Mouse (Mus musculus) cerebral cortex, adult 2 months (tissue): ENCODE measurements around the gene Sox13.

Experiments used
- WGBS: fragments of 180-500 bp; shearing (Covaris S2); methylation state at CpG from one replicate; pipeline ENCODE4 v1.1.7; 2018; 5-methylcytosine and 5-hydroxymethylcytosine counted together

The Sox13 gene

GRCm38 (mm10) chr1:133424547-133425140 is 467 bp upstream of the Sox13 start:
- 74% methylated on average over 4 of the region's 4 CpGs for WGBS

DNA sequence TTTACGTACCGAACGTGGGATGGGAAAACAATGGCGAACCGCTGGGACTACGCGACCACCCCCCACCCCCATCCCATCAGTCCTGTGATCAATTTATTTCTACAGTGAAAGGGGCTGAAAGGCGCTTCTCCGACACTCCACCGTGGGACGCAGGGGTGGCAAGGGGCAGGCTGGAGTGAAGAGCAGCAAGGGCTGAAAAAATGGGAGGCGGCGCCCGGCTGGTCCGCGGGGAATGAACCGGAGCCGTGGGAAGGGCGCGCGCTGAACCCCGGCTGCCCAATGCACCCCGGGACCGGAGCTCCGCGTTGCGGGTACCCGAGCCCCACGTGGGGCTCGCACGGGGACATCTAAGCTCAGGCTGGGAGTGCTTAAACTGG is 1.0 kb downstream of the Sox13 start:
- WGBS, result 2% methylated on average over 31 of the region's 31 CpGs

- 2% methylated on average over 29 of the region's 29 CpGs for WGBS
These were observed 1.5 kb downstream of the Sox13 start for GRCm38 (mm10) chr1:133422615-133423161.

- 51% methylated on average over 16 of the region's 16 CpGs for WGBS
These were observed 2.1 kb downstream of the Sox13 start for GRCm38 (mm10) chr1:133421975-133422570.

GRCm38 (mm10) chr1:133421061-133421460 is 3.1 kb downstream of the Sox13 start:
- 69% methylated on average over 2 of the region's 2 CpGs for WGBS

DNA sequence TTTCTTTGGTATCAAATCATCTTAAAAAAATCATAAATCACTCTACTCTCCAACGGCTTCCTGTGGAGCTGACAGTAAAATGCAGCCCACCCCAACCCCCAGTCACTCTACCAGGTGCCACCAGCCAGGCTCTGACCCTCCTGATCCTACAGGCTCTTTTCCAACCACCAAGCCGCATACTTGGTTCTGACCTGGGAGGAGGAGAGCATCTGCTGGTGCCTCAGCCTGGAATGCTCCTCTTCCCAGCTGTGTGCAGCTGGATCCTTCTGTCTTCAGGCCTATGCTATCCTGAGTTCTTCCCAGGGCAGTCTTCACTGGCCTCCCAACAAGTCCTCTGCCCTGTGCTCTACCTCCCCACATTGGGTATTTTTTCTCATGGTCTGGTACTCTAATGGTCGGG is 3.7 kb downstream of the Sox13 start:
- WGBS, result 76% methylated on average over 3 of the region's 3 CpGs

GRCm38 (mm10) chr1:133419178-133419834 is 4.9 kb downstream of the Sox13 start:
- 78% methylated on average over 3 of the region's 3 CpGs for WGBS

- 41% methylated on average over 28 of the region's 28 CpGs for whole genome bisulfite sequencing
These were observed 5.9 kb downstream of the Sox13 start for GRCm38 (mm10) chr1:133418164-133418800.

DNA sequence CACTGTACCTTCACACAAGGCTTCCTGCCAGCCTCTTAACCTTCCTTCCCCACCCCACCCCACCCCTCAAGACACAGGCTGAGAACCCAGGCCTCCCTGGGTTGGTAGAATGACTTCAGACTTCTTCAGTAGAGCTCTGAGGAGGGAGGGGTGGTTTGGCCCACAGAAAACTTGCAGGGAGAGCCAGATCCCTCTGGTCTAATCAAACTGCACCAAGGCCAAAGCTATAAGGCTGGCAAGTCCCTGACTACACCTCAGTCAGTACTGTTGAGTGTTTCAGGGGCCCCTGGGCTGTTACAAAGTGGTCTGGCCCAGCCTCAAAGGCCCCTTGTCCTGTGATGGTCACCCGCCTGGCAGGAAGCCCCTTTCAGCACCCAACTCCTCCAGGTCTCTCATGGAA is 6.6 kb downstream of the Sox13 start:
- WGBS, result 79% methylated on average over 1 of the region's 1 CpGs

DNA sequence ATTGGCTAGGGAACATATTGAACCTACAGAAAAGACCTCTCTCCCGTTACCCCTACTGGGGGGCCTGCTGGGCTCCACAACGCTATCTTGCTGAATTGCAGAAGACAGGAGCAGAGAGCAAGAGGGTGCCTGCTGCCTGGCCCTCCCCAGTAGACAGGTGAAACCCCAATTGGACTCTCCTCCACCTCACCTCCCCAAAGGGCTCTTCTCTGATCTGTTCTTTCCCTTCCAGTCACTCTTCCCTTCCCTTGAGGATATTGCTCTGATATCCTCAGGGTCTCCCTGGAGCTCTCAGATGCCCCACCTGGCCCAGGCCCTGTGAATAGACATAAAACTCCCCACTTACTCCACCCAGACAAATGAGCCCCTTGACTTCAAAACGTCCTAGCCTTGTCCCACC is 7.1 kb downstream of the Sox13 start:
- 81% methylated on average over 3 of the region's 3 CpGs for WGBS

- 86% methylated on average over 7 of the region's 7 CpGs for WGBS
These were observed 7.7 kb downstream of the Sox13 start for GRCm38 (mm10) chr1:133416472-133416871.

DNA sequence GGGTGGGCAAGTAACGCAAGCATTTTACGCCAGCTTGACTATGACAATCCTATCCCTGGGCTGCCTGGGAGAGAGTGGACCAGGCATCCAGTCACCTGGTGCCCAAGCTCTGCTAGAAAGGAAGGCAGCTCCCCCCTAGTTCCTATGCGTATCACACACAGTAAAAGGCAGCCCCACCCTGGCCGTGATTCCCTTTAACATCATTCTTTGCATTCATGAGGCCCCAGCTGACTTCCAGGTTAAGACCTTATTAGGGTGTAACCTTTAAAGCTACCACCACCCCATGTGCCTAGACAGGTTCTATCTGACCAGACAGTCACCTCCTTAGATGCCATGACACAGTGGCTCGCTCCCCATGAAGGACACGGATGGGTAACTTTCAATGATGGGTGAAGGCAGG is 8.7 kb downstream of the Sox13 start:
- WGBS, result 78% methylated on average over 6 of the region's 6 CpGs

DNA sequence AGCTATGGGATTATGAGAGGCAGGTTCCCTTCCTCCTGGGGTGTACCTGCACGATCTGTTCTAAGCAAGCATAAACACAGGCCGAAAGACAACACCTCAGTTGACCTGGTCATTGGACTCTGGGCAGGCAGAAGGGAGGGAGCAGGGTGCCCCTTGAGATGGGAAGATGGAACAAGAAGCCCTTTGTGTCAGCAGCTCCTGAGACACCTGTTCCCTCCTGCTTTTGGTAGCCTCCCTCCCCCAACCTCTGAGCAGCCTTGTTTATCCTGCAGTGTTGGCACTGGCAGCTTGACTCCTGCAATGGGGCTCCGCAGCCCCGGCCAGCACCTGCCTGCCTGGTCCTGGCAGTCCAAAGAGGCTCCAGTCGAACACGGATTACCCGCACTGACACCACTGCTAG is 9.1 kb downstream of the Sox13 start:
- 72% methylated on average over 7 of the region's 7 CpGs for WGBS

GRCm38 (mm10) chr1:133412941-133413340 is 11.2 kb downstream of the Sox13 start:
- 75% methylated on average over 9 of the region's 9 CpGs for WGBS

DNA sequence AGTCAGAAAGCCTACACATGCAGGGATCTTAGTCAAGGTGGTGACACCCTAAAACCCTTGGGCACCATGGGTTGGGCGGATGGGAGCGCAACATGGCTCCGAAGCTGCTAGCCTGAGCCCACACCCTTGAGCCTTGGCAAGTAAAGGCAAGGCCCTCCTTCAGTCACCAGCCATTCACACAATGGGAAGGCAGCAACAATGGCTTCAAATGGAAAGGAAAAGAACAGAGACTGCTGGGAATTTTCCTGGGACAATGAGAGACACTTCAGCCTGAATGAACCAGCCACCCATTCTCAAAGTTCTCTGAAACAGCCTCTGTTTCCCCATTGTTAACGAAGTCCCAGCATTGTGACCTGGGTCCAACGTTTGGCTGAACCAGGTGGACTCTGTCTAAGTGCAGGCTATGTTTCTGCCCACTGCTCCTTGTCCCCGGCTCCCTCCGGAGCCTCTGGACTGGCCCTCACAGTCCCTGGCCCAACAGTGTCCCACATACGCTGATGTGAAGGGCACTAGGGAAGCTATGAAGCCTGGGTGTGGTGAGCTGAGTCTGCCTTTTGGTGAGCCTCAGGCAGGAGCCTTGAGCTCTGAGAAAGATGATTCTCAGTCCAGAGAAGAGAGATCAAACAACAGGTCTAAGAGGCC is 12.6 kb downstream of the Sox13 start:
- 70% methylated on average over 8 of the region's 8 CpGs for WGBS

GRCm38 (mm10) chr1:133409786-133410185 is 14.4 kb downstream of the Sox13 start:
- 89% methylated on average over 9 of the region's 9 CpGs for WGBS

DNA sequence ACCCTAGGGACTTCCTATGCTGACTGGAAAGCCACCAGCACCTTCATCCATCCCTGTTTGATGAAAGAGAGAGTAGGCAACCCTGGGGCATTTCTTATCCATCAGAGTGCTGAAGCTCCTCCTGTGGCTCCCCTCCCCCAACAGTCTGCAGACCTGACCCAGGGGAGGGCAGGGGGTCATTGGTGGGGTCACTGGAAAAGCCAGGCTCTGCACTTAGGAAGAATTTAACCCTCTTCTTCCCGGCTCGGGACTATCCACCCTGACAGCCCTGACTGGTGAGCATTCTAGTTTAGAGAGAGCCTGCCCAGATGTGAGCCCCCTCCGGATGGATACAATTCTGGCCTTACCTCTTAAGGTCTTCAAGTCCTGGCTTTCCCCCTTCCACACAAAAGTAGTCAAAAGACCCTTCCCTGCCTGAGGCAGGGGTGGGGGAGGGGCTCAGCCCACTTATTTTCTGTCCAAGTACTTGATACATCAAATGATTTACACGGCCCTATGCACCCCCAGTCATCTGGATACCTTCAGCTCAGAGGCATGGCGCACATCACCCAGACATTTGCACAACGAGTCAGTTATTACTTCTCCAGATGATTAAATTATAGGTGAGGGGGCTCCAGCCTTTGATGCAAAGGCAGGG is 15.2 kb downstream of the Sox13 start:
- 49% methylated on average over 6 of the region's 6 CpGs for WGBS

DNA sequence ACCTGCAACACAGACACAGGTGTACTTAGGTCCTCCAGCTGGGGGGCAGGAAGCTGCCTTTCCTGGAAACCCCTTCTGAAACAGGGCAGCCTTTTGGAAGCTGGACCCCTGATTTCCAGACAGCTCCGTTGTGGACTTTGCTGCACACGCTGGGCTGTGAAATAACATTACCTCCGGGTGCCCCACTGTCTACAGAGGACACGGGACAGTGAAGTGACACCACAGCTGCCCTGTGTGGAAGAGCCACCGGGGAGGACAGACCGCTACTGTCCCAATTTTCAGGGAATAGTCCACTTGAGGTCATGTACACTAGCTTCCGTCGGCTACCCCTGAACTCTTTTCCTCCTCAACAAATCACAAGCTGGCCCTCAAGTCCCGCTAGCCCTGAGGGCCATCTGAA is 15.9 kb downstream of the Sox13 start:
- WGBS, result 80% methylated on average over 9 of the region's 9 CpGs

GRCm38 (mm10) chr1:133407436-133407835 is 16.7 kb downstream of the Sox13 start:
- WGBS, result 81% methylated on average over 6 of the region's 6 CpGs

- WGBS, result 80% methylated on average over 7 of the region's 7 CpGs
These were observed 17.6 kb downstream of the Sox13 start for GRCm38 (mm10) chr1:133406614-133407013.

DNA sequence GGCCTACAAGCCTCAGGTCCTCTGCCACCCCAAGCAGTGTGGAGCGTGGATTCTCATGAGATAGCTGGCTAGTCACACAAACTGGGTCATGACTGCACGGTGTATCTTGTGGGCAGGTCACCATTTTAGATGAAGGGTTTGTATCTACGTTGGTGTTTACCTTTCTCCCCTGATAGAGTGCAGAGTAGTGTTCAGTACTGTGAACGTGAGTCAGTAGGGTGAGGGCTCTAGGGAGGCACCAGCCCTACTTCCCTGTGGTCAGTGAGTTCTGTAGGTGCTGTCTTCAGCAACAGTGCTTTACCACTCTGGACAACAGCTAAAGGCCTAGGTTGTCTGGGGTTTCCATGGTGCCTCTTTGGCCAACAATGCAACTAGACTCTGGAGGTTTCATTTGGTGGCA is 20.2 kb downstream of the Sox13 start:
- WGBS, result 90% methylated on average over 4 of the region's 4 CpGs
